Mouse (Mus musculus): ENCODE results near the gene Tnrc18. TPM values are rescaled to one million over a fixed set of nuclear protein-coding genes. Genes with fewer than 3 reads are reported as not detected.

The Tnrc18 gene
- 35.9 and 39.9 TPM in 2 replicates for polyA plus RNA-seq (2012; rRNA removed)

DNA sequence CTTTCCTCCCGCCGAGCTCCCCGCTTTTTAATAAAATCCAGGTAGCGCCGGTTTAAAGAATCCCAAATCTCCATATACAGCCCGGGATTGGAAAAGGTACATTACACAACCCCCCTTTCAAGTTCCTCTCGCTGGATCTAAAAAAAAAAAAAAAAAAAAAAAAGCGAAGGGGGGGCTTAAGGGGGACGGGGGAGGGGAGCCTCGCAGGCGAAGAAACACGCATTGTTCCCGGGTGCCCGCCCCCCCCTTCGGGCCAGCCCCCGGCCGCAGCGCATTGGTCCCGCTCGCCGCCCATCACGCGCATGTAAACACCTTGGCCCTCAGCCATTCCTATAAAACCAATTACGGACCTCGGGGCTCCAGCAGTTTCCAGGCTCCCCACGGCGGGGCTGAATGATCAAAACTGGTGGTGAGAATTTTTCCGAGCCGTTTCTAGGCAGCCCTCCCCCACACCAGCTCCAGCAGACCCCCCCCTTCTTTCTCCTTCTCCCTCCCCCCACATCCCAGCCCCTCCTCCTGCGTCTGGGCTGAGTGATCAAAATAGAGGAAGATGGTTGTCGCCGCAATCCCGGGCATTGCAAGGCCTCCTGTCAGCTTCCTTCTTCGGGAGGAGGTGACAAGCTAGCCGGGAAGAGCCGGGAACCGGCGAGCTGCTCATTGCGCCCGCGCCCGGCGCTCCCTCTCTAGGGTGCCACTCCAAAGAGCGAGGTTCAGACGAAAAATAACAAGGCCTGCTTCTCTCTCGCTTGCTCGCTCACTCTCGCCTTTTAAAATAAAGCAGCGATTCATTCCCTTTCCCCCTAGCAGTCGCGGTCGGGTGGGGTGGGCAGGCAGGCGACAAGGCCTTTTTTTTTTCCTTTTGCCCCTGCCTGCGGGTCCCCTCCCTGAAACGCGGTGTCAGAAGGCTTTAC is at the start of gene Tnrc18:
Tnrc18 (minus strand) TSS at position 139 of the 911 bp plus-strand sequence.
- peak; percentile 54; the same call in 1 of the 2 replicates for TF ChIP-seq POLR2A (IDR thresholded peaks at IDR 0.05; ENCODE audit: control insufficient read depth, low read depth, low read length)
- no peak for TF ChIP-seq CTCF (IDR thresholded peaks at IDR 0.05; ENCODE audit: control insufficient read depth, insufficient read depth, insufficient replicate concordance, low read depth, low read length)
- Histone ChIP-seq H3K27ac (ENCODE audit: control insufficient read depth, insufficient read depth, low read depth, low read length) (peak within 1 kb of the TSS; percentile 93), H3K27me3 (ENCODE audit: control insufficient read depth, insufficient read depth, low read length) (no peaks in the 10 kb centered on the region; the same call in 1 of the 2 replicates), H3K4me3 (ENCODE audit: control insufficient read depth, low read depth, low read length) (peak within 1 kb of the TSS; percentile 88), H3K4me1 (ENCODE audit: control insufficient read depth, insufficient read depth, low read length) (peaks cover 11% of the 10 kb centered on the region), H3K36me3 (ENCODE audit: control insufficient read depth, insufficient read depth, low read length) (no peaks in the 10 kb centered on the region)

GRCm38 (mm10) chr5:142857763-142858229 is 40.3 kb upstream of the Tnrc18 start:
- Histone ChIP-seq H3K4me3 (ENCODE audit: control insufficient read depth, low read depth, low read length) (peak overlapping the region; percentile 36), H3K4me1 (ENCODE audit: control insufficient read depth, insufficient read depth, low read length) (peaks cover 5% of the 10 kb centered on the region), H3K27ac (ENCODE audit: control insufficient read depth, insufficient read depth, low read depth, low read length) (0 out of 2 replicates have a peak overlapping the region, but pooled peaks have one; percentile 5), H3K36me3 (ENCODE audit: control insufficient read depth, insufficient read depth, low read length) (no peaks in the 10 kb centered on the region), H3K27me3 (ENCODE audit: control insufficient read depth, insufficient read depth, low read length) (no peaks in the 10 kb centered on the region)
- no peak for TF ChIP-seq CTCF (IDR thresholded peaks at IDR 0.05; ENCODE audit: control insufficient read depth, insufficient read depth, insufficient replicate concordance, low read depth, low read length)
- no peak for TF ChIP-seq POLR2A (IDR thresholded peaks at IDR 0.05; ENCODE audit: control insufficient read depth, low read depth, low read length)

DNA sequence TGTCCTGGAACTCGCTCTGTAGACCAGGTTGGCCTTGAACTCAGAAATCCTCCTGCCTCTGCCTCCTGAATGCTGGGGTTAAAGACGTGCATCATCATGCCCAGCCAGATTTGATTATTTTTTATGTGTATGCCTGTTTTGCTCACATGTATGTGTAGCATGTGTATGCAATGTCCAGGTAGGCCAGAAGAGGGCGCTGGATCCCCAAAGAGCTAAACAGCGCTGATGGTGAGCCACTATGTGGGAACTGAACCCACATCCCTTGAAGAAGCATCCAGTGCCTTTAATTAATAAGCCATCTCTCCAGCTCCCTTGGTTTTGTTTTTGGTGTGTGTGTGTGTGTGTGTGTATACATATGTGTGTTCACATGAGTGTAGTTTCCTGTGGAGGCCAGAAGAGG is 38.9 kb upstream of the Tnrc18 start:
- peaks cover 5% of the 10 kb centered on the region for H3K4me1 ChIP-seq (ENCODE audit: control insufficient read depth, insufficient read depth, low read length)
- no peak overlapping the region for H3K27ac ChIP-seq (ENCODE audit: control insufficient read depth, insufficient read depth, low read depth, low read length)
- no peak overlapping the region for H3K4me3 ChIP-seq (ENCODE audit: control insufficient read depth, low read depth, low read length)
- H3K36me3 ChIP-seq (ENCODE audit: control insufficient read depth, insufficient read depth, low read length) = no peaks in the 10 kb centered on the region
- TF ChIP-seq POLR2A (IDR thresholded peaks at IDR 0.05; ENCODE audit: control insufficient read depth, low read depth, low read length) (no peak), CTCF (IDR thresholded peaks at IDR 0.05; ENCODE audit: control insufficient read depth, insufficient read depth, insufficient replicate concordance, low read depth, low read length) (peak; percentile 64; the same call in 1 of the 2 replicates)
- H3K27me3 ChIP-seq (ENCODE audit: control insufficient read depth, insufficient read depth, low read length) = no peaks in the 10 kb centered on the region

DNA sequence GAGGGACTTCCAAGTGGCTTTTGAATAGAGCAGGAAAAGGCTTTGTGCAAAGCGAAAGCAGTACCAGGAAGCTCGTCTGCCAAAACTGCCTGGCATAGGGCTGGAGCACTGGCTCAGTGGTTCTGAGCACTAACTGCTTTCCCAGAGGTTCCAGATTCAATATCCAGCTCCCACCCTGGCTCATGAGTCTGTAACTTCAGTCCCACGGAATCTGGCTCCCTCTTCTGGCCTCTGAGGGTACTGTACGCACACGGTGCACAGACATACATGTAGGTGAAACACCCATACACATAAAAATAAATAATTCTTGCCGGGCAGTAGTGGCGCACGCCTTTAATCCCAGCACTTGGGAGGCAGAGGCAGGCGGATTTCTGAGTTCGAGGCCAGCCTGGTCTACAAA is 37.4 kb upstream of the Tnrc18 start:
- TF ChIP-seq CTCF (IDR thresholded peaks at IDR 0.05; ENCODE audit: control insufficient read depth, insufficient read depth, insufficient replicate concordance, low read depth, low read length) (peak; percentile 70; the same call in 1 of the 2 replicates), POLR2A (IDR thresholded peaks at IDR 0.05; ENCODE audit: control insufficient read depth, low read depth, low read length) (no peak)
- H3K27me3 ChIP-seq (ENCODE audit: control insufficient read depth, insufficient read depth, low read length) = no peaks in the 10 kb centered on the region
- no peak overlapping the region for H3K4me3 ChIP-seq (ENCODE audit: control insufficient read depth, low read depth, low read length)
- H3K36me3 ChIP-seq (ENCODE audit: control insufficient read depth, insufficient read depth, low read length) = no peaks in the 10 kb centered on the region
- H3K27ac ChIP-seq (ENCODE audit: control insufficient read depth, insufficient read depth, low read depth, low read length) = no peak overlapping the region
- H3K4me1 ChIP-seq (ENCODE audit: control insufficient read depth, insufficient read depth, low read length) = peaks cover 8% of the 10 kb centered on the region

DNA sequence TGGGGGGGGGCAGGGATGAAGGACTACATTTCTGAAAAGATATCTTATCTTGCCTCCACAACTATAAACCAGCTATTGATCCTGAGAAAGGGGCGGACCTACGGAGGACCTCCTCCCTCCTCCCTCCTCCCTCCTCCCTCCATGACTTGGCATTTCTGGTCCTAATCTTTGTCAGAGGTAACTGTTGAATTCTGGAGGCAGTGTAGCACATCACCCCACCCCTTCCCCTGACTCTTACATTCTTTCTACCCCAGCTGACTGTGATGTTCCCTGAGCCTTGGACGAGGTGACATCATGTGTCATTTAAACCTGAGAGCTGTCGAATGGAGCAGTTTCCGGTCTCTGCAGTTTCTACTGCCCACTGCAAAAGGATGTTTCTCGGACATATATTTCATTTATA is 36.1 kb upstream of the Tnrc18 start:
- H3K4me1 ChIP-seq (ENCODE audit: control insufficient read depth, insufficient read depth, low read length) = peaks cover 11% of the 10 kb centered on the region
- H3K4me3 ChIP-seq (ENCODE audit: control insufficient read depth, low read depth, low read length) = no peak overlapping the region
- H3K27ac ChIP-seq (ENCODE audit: control insufficient read depth, insufficient read depth, low read depth, low read length) = no peak overlapping the region
- no peaks in the 10 kb centered on the region for H3K27me3 ChIP-seq (ENCODE audit: control insufficient read depth, insufficient read depth, low read length)
- no peaks in the 10 kb centered on the region for H3K36me3 ChIP-seq (ENCODE audit: control insufficient read depth, insufficient read depth, low read length)
- TF ChIP-seq POLR2A (IDR thresholded peaks at IDR 0.05; ENCODE audit: control insufficient read depth, low read depth, low read length) (no peak), CTCF (IDR thresholded peaks at IDR 0.05; ENCODE audit: control insufficient read depth, insufficient read depth, insufficient replicate concordance, low read depth, low read length) (no peak)

- H3K27me3 ChIP-seq (ENCODE audit: control insufficient read depth, insufficient read depth, low read length) = no peaks in the 10 kb centered on the region
- H3K4me1 ChIP-seq (ENCODE audit: control insufficient read depth, insufficient read depth, low read length) = peaks cover 7% of the 10 kb centered on the region
- no peak overlapping the region for H3K4me3 ChIP-seq (ENCODE audit: control insufficient read depth, low read depth, low read length)
- no peaks in the 10 kb centered on the region for H3K36me3 ChIP-seq (ENCODE audit: control insufficient read depth, insufficient read depth, low read length)
- H3K27ac ChIP-seq (ENCODE audit: control insufficient read depth, insufficient read depth, low read depth, low read length) = no peak overlapping the region
- TF ChIP-seq CTCF (IDR thresholded peaks at IDR 0.05; ENCODE audit: control insufficient read depth, insufficient read depth, insufficient replicate concordance, low read depth, low read length) (no peak), POLR2A (IDR thresholded peaks at IDR 0.05; ENCODE audit: control insufficient read depth, low read depth, low read length) (no peak)
Measured at GRCm38 (mm10) chr5:142851681-142852049, 34.2 kb upstream of the Tnrc18 start.

GRCm38 (mm10) chr5:142850916-142851680 is 33.6 kb upstream of the Tnrc18 start:
- H3K4me1 ChIP-seq (ENCODE audit: control insufficient read depth, insufficient read depth, low read length) = peaks cover 7% of the 10 kb centered on the region
- TF ChIP-seq CTCF (IDR thresholded peaks at IDR 0.05; ENCODE audit: control insufficient read depth, insufficient read depth, insufficient replicate concordance, low read depth, low read length) = no peak
- no peak for TF ChIP-seq POLR2A (IDR thresholded peaks at IDR 0.05; ENCODE audit: control insufficient read depth, low read depth, low read length)
- H3K36me3 ChIP-seq (ENCODE audit: control insufficient read depth, insufficient read depth, low read length) = no peaks in the 10 kb centered on the region
- H3K27ac ChIP-seq (ENCODE audit: control insufficient read depth, insufficient read depth, low read depth, low read length) = no peak overlapping the region
- no peaks in the 10 kb centered on the region for H3K27me3 ChIP-seq (ENCODE audit: control insufficient read depth, insufficient read depth, low read length)
- H3K4me3 ChIP-seq (ENCODE audit: control insufficient read depth, low read depth, low read length) = no peak overlapping the region

Data from testis, adult 2 months (tissue).